Mouse (Mus musculus) MEL (cell line): Measurements from ENCODE around the gene Gxylt1. TPM values are rescaled to one million over a fixed set of nuclear protein-coding genes. Genes with fewer than 3 reads are reported as not detected.

Experiments
- DNase-seq: peaks from one replicate; pipeline ENCODE4 v3.0.0; 2011; ENCODE audit warnings: low read depth, low spot score
- H3K27ac ChIP-seq: 2 replicates; pipeline ENCODE4 v1.5.1; 2012; ENCODE audit warnings: low read depth, mild to moderate bottlenecking, control low read depth, low read length, moderate library complexity; ENCODE audit not compliant: control insufficient read depth
- H3K27me3 ChIP-seq, 2 experiments: fragments of 150-350 bp in 1 of 2; sonication (generic) in 1 of 2; 2 replicates each; pipeline ENCODE4 v1.6.1; 2012; ENCODE audit warnings: low read length in 2 of 2, mild to moderate bottlenecking in 2 of 2, improper control_type of control experiment in 1 of 2, moderate library complexity in 1 of 2; ENCODE audit not compliant: insufficient read depth in 2 of 2, control insufficient read depth in 1 of 2
- H3K36me3 ChIP-seq, 2 experiments: 2 replicates each; pipeline ENCODE4 v1.6.1; 2012 to 2014; ENCODE audit warnings: low read length in 2 of 2, improper control_type of control experiment in 1 of 2, inconsistent platforms in 1 of 2, mild to moderate bottlenecking in 1 of 2; ENCODE audit not compliant: insufficient read depth in 2 of 2, control insufficient read depth in 1 of 2
- H3K4me1 ChIP-seq, 2 experiments: fragments of 150-350 bp in 1 of 2; sonication (generic) in 1 of 2; 2 replicates each; pipeline ENCODE4 v1.6.1; 2012; ENCODE audit warnings: low read length in 2 of 2, improper control_type of control experiment in 1 of 2, mild to moderate bottlenecking in 1 of 2; ENCODE audit not compliant: insufficient read depth in 2 of 2, control insufficient read depth in 1 of 2
- H3K4me3 ChIP-seq, 2 experiments: fragments of 150-350 bp in 1 of 2; sonication (generic) in 1 of 2; 2 replicates each; pipeline ENCODE4 v1.5.1; 2012; ENCODE audit warnings: low read depth in 2 of 2, low read length in 2 of 2, mild to moderate bottlenecking in 2 of 2, moderate library complexity in 2 of 2, control low read depth in 1 of 2, improper control_type of control experiment in 1 of 2; ENCODE audit not compliant: control insufficient read depth in 1 of 2, insufficient read depth in 1 of 2
- H3K79me2 ChIP-seq: 2 replicates; pipeline ENCODE4 v1.6.1; 2012; ENCODE audit warnings: mild to moderate bottlenecking, low read length, moderate library complexity; ENCODE audit not compliant: control insufficient read depth, poor library complexity, insufficient read depth
- H3K9ac ChIP-seq: 2 replicates; pipeline ENCODE4 v1.6.1; 2012; ENCODE audit warnings: low read depth, mild to moderate bottlenecking, control low read depth, low read length, moderate library complexity; ENCODE audit not compliant: control insufficient read depth, poor library complexity, severe bottlenecking
- H3K9me3 ChIP-seq: fragments of 150-350 bp; sonication (generic); replicated peaks from 2 replicates; pipeline ENCODE4 v1.6.1; 2012; ENCODE audit warnings: mild to moderate bottlenecking, low read length, improper control_type of control experiment, moderate library complexity; ENCODE audit not compliant: insufficient read depth
- CHD2 ChIP-seq: IDR thresholded peaks from 2 replicates; pipeline ENCODE4 v1.6.1; 2011; ENCODE audit warnings: low read length, improper control_type of control experiment
- E2F4 ChIP-seq: IDR thresholded peaks from 2 replicates; pipeline ENCODE4 v1.6.1; 2011; ENCODE audit warnings: low read depth, low read length, improper control_type of control experiment, borderline replicate concordance
- ELF1 ChIP-seq: IDR thresholded peaks from 2 replicates; pipeline ENCODE4 v1.6.1; 2014; ENCODE audit warnings: low read depth, mild to moderate bottlenecking, inconsistent platforms, low read length, improper control_type of control experiment, moderate library complexity
- ETS1 ChIP-seq: IDR thresholded peaks from 2 replicates; pipeline ENCODE4 v1.6.1; 2012; ENCODE audit warnings: low read depth, mild to moderate bottlenecking, inconsistent platforms, low read length, improper control_type of control experiment, moderate library complexity
- GABPA ChIP-seq: IDR thresholded peaks from 2 replicates; pipeline ENCODE4 v1.6.1; 2012; ENCODE audit warnings: low read depth, mild to moderate bottlenecking, inconsistent platforms, low read length, improper control_type of control experiment, moderate library complexity
- GATA1 ChIP-seq: IDR thresholded peaks from 2 replicates; pipeline ENCODE4 v1.6.1; 2011; ENCODE audit warnings: low read depth, low read length, improper control_type of control experiment
- HCFC1 ChIP-seq: IDR thresholded peaks from 2 replicates; pipeline ENCODE4 v1.6.1; 2012; ENCODE audit warnings: low read depth, mild to moderate bottlenecking, inconsistent platforms, low read length, improper control_type of control experiment, moderate library complexity
- KAT2A ChIP-seq: conservative IDR thresholded peaks from 2 replicates; pipeline ENCODE4 v1.6.1; 2012; ENCODE audit warnings: low read depth, low read length, improper control_type of control experiment, inconsistent platforms
- MAX ChIP-seq: IDR thresholded peaks from 2 replicates; pipeline ENCODE4 v1.6.1; 2011; ENCODE audit warnings: low read length, improper control_type of control experiment
- MAZ ChIP-seq: IDR thresholded peaks from 2 replicates; pipeline ENCODE4 v1.6.1; 2012; ENCODE audit warnings: low read depth, mild to moderate bottlenecking, inconsistent platforms, low read length, improper control_type of control experiment
- MEF2A ChIP-seq: IDR thresholded peaks from 2 replicates; pipeline ENCODE4 v1.6.1; 2014; ENCODE audit warnings: low read depth, mild to moderate bottlenecking, inconsistent platforms, low read length, improper control_type of control experiment; ENCODE audit not compliant: poor library complexity, insufficient replicate concordance, severe bottlenecking; ENCODE audit errors: extremely low read depth
- MXI1 ChIP-seq: IDR thresholded peaks from 2 replicates; pipeline ENCODE4 v1.6.1; 2011; ENCODE audit warnings: mild to moderate bottlenecking, low read depth, low read length, improper control_type of control experiment
- NELFE ChIP-seq: IDR thresholded peaks from 2 replicates; pipeline ENCODE4 v1.6.1; 2011; ENCODE audit warnings: low read depth, low read length, improper control_type of control experiment
- POLR2AphosphoS2 ChIP-seq: IDR thresholded peaks from 2 replicates; pipeline ENCODE4 v1.6.1; 2011; ENCODE audit warnings: low read length, improper control_type of control experiment
- POLR2AphosphoS5 ChIP-seq: IDR thresholded peaks from 2 replicates; pipeline ENCODE4 v1.6.1; 2012; ENCODE audit warnings: low read depth, borderline replicate concordance, mild to moderate bottlenecking, inconsistent platforms, low read length, moderate library complexity, mixed read lengths
- TAL1 ChIP-seq: IDR thresholded peaks from 2 replicates; pipeline ENCODE4 v1.6.1; 2012; ENCODE audit warnings: mild to moderate bottlenecking, inconsistent platforms, low read length, moderate library complexity, mixed read lengths
- TCF12 ChIP-seq: IDR thresholded peaks from 2 replicates; pipeline ENCODE4 v1.6.1; 2014; ENCODE audit warnings: low read depth, mild to moderate bottlenecking, inconsistent platforms, low read length, improper control_type of control experiment, moderate library complexity
- UBTF ChIP-seq: IDR thresholded peaks from 2 replicates; pipeline ENCODE4 v1.6.1; 2012; ENCODE audit warnings: low read depth, mild to moderate bottlenecking, inconsistent platforms, low read length, improper control_type of control experiment, moderate library complexity, borderline replicate concordance; ENCODE audit not compliant: insufficient read depth
- USF1 ChIP-seq: IDR thresholded peaks from 2 replicates; pipeline ENCODE4 v1.6.1; 2014; ENCODE audit warnings: low read depth, mild to moderate bottlenecking, inconsistent platforms, low read length, improper control_type of control experiment, moderate library complexity
- USF2 ChIP-seq, 2 experiments: IDR thresholded peaks; 2 replicates each; pipeline ENCODE4 v1.6.1; 2011 to 2012; ENCODE audit warnings: improper control_type of control experiment in 2 of 2, low read length in 2 of 2, borderline replicate concordance in 1 of 2, inconsistent platforms in 1 of 2, low read depth in 1 of 2, mild to moderate bottlenecking in 1 of 2; ENCODE audit not compliant: insufficient read depth in 1 of 2
- ZKSCAN1 ChIP-seq: IDR thresholded peaks from 2 replicates; pipeline ENCODE4 v1.6.1; 2012; ENCODE audit warnings: low read depth, mild to moderate bottlenecking, inconsistent platforms, low read length, improper control_type of control experiment, moderate library complexity
- ZNF384 ChIP-seq: IDR thresholded peaks from 2 replicates; pipeline ENCODE4 v1.6.1; 2012; ENCODE audit warnings: low read depth, mild to moderate bottlenecking, inconsistent platforms, low read length, improper control_type of control experiment
- polyA plus RNA-seq, 2 experiments: library from polyadenylated mRNA; stranded (reverse) in 1 of 2; unstranded in 1 of 2; fragments of >175 nt in 1 of 2; fragments of >200 nt in 1 of 2; gene quantifications; 2 replicates each; pipeline versions ENCODE4 v1.2.1 to v1.2.4; 2012; ENCODE audit warnings: low replicate concordance in 2 of 2, low read depth in 1 of 2; ENCODE audit not compliant: insufficient read length in 2 of 2, insufficient read depth in 1 of 2, missing spikeins in 1 of 2
- total RNA-seq: library from RNA; depleted of rRNA; stranded (reverse); fragments of 300-350 nt; gene quantifications from 2 replicates; pipeline ENCODE4 v1.2.3, GENCODE M21; 2012

Gene Gxylt1
- total and polyA plus RNA-seq, 3 experiments: 5.3 to 48.9 (median 9.9) TPM

DNA sequence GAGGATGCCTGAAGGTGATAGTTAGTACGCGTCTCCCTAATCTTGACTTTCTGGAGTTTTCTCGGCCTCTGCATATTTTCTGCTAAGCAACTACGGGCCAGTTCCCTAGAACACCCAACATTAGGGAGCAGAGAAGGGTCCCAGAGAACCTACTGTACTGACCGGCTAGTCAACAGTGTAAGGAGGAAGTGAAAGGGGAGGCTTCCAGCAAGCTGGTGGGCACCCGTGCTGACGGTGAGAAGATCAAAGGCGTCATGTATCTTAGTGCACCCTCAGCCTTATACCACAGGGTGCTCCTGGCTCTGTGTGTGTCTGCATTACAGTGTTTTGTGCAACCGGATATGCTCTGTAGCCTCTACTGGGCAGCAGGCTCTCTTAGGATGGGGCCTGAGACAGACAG lies 62.4 kb downstream of the Gxylt1 start:
- no peak for TF ChIP-seq HCFC1
- no peak for TF ChIP-seq GATA1
- TF ChIP-seq E2F4: no peak
- TF ChIP-seq CHD2: no peak
- TF ChIP-seq MAX: no peak
- TF ChIP-seq ELF1: no peak
- no peak for TF ChIP-seq USF2 (IDR thresholded peaks at IDR 0.05; ENCODE audit: borderline replicate concordance in 1 of 2, insufficient read depth in 1 of 2, low read depth in 1 of 2, low read length in 2 of 2)
- TF ChIP-seq USF1: no peak
- no peak for TF ChIP-seq TAL1
- no peak for TF ChIP-seq POLR2AphosphoS5
- TF ChIP-seq ZKSCAN1: no peak
- TF ChIP-seq NELFE: no peak
- TF ChIP-seq MEF2A: no peak
- no peak for TF ChIP-seq KAT2A
- no peaks in the 10 kb centered on the region for H3K79me2 ChIP-seq
- no peaks in the 10 kb centered on the region for H3K36me3 ChIP-seq
- H3K27ac ChIP-seq: no peak overlapping the region
- no peaks in the 10 kb centered on the region for H3K4me1 ChIP-seq
- no peak for DNase-seq
- H3K9ac ChIP-seq: no peak overlapping the region
- no peaks in the 10 kb centered on the region for H3K27me3 ChIP-seq
- no peaks in the 10 kb centered on the region for H3K9me3 ChIP-seq
- H3K4me3 ChIP-seq: no peak overlapping the region

- DNase-seq: no peak
- H3K4me3 ChIP-seq: no peak overlapping the region
- H3K27me3 ChIP-seq: no peaks in the 10 kb centered on the region
- TF ChIP-seq HCFC1 (no peak), CHD2 (no peak), MXI1 (no peak)
- H3K36me3 ChIP-seq: no peaks in the 10 kb centered on the region
- H3K9me3 ChIP-seq: no peaks in the 10 kb centered on the region
- H3K4me1 ChIP-seq: no peaks in the 10 kb centered on the region
- H3K27ac ChIP-seq: no peak overlapping the region
- H3K9ac ChIP-seq: no peak overlapping the region
- H3K79me2 ChIP-seq: no peaks in the 10 kb centered on the region
These were observed 70.1 kb downstream of the Gxylt1 start for GRCm38 (mm10) chr15:93204861-93205260.

- Histone ChIP-seq H3K27ac (no peak overlapping the region), H3K9me3 (no peaks in the 10 kb centered on the region), H3K79me2 (no peaks in the 10 kb centered on the region), H3K4me3 (no peak overlapping the region), H3K4me1 (no peaks in the 10 kb centered on the region), H3K27me3 (no peaks in the 10 kb centered on the region), H3K9ac (no peak overlapping the region), H3K36me3 (no peaks in the 10 kb centered on the region)
- TF ChIP-seq MAZ (no peak), GATA1 (no peak), MXI1 (no peak), ZNF384 (no peak), GABPA (no peak), TCF12 (no peak), ETS1 (no peak), POLR2AphosphoS2 (no peak), UBTF (no peak)
- DNase-seq: no peak
These were observed 73.0 kb downstream of the Gxylt1 start for GRCm38 (mm10) chr15:93201956-93202355.
